Mouse (Mus musculus): Measurements from ENCODE around the gene Slc9a9.

Gene Slc9a9

DNA sequence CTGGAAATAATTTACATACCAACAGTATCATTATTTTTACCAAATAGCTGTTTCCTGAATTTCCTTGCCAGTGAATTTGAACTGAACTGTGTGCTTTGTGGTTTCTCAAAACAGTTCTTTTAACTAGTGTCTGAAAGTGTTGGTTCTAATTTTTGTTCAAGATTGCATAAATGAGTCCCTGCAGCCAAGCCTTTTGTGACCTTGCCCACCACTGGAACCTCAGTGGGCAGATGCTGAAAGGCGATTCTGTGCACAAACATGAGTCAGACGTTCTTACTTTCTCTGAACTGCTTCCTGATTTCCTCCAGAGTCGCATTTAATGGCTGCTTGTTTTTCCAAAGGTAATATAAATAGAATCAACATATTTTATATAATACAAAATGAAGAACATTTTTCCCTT lies 281.0 kb downstream of the Slc9a9 start:
- DNase-seq (ENCODE audit: low read depth): peak; percentile 97

GRCm38 (mm10) chr9:94955645-94956044 lies 285.9 kb downstream of the Slc9a9 start:
- DNase-seq (ENCODE audit: low read depth): peak; percentile 11

DNA sequence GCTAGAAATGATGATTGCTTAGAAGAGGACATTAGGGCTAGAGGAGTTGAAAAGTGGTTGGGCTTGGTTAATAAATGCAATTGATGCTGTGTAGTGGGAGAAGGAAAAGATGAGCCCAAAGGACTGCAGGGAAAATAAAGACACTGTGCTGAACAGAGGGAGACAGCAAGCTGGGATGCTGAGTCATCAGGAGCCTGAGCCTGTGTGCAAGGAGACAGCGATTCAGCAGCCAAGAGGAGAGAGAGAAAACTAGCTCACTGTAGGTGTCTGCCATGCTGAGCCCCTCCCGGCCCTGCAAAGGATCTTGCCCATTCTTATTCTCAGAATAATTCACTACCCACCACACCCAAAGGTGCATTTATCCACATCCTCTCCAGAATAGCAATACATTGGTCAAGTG lies 288.7 kb downstream of the Slc9a9 start:
- DNase-seq (ENCODE audit: low read depth): no peak

GRCm38 (mm10) chr9:94968596-94969120 lies 298.9 kb downstream of the Slc9a9 start:
- no peak for DNase-seq (ENCODE audit: low read depth)

DNA sequence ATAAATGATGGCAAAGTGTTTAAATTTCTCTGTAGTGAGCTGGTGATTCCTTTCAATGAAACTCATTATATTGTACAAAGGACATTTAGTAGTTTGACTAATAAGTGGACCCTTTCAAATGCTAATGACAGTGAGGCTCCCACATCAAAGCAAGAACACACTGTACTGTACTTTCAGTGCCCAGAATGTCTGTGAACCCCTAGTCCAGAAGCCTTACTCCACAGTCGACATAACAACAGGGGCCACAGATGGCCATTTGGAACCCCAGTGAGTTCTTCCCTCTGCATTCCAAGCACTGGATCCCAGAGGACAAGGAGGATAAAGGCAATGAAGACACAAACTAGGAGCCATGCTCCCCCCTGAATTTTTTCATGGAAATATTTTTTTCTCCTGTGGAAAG lies 299.4 kb downstream of the Slc9a9 start:
- no peak for DNase-seq (ENCODE audit: low read depth)

DNA sequence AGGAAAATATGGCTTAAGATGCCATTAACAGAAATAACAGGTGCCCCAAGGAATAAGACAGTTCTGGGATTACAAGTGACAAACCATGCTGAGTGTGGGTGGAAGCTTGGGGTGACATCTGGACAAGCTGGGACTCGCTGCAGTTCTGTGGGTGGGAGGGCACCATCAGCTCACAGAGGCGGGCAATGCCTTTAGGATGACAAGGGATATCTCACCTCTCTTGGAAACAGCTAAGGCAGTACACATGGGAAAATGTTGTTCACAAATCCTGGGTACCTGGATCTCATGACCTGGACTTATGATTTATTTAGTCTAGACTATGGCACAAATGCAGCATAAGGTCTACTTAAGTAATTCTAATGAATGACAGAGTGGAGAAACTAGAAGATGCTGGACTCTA lies 302.3 kb downstream of the Slc9a9 start:
- no peak for DNase-seq (ENCODE audit: low read depth)

DNA sequence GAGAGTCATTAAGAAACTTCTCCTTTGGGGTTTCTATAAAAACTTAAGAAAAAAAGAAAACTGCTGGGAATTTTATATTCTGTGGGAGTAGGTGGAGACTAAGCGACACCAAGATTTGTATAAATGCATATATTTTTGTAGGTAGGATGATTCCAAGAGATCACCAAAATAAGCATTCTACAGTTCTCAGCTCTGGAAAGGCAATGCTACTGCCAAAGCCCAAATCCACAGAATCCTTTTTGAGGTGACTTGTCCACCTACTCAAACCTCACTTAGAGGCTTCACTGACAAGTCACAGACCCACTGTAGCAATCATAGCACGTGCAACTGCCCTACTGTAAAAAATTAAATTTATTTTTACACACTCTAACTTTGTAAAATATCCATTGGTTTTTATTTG lies 303.0 kb downstream of the Slc9a9 start:
- DNase-seq (ENCODE audit: low read depth): no peak

DNA sequence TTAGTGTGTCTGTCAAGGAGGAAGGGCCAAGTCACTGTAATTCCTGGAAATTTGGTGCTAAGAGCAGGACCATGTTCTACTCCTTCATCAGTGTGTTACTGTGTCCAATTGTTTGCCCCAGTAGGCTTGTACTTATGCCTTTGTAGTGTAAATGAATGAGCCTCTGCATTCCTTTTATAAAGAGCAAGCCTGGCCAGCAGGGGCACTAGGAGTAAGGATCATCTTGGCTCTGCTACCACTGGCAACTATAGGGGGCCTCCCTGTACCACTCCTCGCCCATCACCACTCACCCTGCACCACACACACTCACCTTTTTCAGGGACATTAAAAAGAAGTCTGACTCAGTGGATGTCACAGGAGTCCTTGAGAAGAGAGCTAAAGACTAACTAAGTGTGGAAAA lies 306.5 kb downstream of the Slc9a9 start:
- DNase-seq (ENCODE audit: low read depth): no peak

- peak; percentile 90 for DNase-seq (ENCODE audit: low read depth)
Observed at GRCm38 (mm10) chr9:94993575-94993974, 323.9 kb downstream of the Slc9a9 start.

GRCm38 (mm10) chr9:95020136-95020706 lies 350.5 kb downstream of the Slc9a9 start:
- DNase-seq (ENCODE audit: low read depth): no peak

GRCm38 (mm10) chr9:95034140-95034970 lies 364.6 kb downstream of the Slc9a9 start:
- DNase-seq (ENCODE audit: low read depth): no peak

- DNase-seq (ENCODE audit: low read depth): no peak
Observed at GRCm38 (mm10) chr9:95036209-95036608, 366.5 kb downstream of the Slc9a9 start.

DNA sequence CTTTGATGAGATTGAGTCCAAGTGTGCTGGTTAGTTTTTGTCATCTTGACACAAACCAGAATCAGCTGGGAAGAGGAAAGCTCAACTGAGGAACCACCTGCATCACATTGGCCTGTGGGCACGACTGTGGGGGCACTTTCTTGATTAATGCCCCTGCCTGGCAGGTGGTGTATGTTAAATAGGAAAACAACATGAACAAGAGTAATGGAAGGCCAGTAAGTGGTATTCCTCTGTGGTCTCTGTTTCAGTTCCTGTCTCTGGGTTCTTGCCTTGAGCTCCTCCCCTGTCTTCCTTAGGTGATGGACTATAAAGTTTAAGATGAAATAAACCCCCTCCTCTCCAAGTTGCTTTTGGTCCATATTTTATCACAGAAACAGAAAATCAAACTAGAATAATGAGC lies 372.7 kb downstream of the Slc9a9 start:
- DNase-seq (ENCODE audit: low read depth): no peak

GRCm38 (mm10) chr9:95052160-95052559 lies 382.5 kb downstream of the Slc9a9 start:
- no peak for DNase-seq (ENCODE audit: low read depth)

DNA sequence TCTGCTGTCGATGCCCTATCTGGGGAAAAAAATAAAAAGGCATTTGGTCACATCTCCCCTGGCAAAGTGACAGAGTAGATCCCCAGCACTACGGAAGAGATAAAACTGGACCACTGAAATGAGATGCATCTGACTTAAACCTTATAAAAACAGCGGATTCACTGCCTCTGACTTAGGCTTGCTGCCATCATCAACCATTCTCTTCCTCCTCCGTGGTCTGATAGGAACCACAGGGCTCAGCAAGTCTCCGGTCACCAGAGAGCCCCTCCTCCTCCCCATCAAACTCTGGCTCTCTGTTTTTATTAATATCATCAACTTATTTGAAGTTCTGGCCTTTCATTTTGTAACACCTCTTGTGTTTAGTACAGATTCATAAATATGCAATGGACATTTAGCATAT lies 383.5 kb downstream of the Slc9a9 start:
- peak; percentile 84 for DNase-seq (ENCODE audit: low read depth)

DNA sequence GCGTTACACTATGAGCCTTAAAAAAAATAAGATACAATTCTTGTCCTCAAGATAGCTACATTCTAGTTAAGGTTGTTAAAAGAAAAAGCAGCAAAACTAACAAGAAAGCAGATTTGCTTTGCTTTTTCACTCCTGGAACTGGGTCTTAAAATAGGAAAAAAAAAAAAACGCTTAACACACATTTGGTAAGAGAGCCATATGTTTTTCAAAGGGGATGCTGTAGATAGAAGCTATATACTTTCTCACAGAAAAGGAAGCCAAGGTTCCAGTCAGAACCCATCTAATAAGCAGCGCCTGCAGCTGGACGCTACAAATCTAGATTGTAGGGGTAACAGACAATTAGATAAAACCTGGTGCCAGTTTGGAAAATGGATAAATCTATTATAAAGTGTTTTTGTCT lies 386.1 kb downstream of the Slc9a9 start:
- no peak for DNase-seq (ENCODE audit: low read depth)

DNA sequence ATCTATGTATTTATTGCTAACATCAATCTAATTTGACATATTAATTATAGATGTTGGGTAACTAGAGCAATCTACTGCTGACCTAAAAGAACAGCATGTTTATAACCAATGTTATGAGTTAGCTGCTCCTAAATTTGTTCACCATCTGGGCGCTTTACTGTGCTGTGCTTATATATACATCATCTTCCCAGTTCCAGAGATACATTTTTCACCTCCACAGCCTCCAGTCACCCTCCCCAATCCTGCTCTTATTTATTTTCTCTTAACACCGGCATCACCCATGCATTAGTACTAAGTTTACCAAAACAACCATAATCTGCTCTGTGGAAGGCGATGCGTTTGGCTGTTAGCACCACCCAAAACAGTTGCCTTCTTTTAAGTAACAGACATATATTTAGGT lies 391.0 kb downstream of the Slc9a9 start:
- no peak for DNase-seq (ENCODE audit: low read depth)

GRCm38 (mm10) chr9:95067037-95067436 lies 397.3 kb downstream of the Slc9a9 start:
- no peak for DNase-seq (ENCODE audit: low read depth)

DNA sequence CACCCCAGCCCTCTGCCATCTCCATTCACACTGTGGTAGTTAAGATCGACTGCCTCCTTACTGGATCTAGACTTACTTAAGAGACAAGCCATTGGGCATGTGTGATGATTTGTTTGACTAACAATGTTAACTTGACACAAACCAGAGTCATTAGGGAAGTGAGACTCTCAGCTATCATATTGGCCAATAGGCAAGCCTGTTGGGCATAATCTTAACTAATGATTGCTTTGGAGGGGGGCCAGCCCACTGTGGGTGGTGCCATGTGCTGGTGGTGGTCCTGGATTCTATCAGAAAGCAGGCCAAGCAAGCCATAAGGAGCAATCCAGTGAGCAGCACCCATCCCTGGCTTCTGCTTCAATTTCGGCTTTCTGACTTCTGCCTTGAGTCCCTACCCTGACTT lies 398.8 kb downstream of the Slc9a9 start:
- DNase-seq (ENCODE audit: low read depth): no peak

GRCm38 (mm10) chr9:95070832-95071519 lies 401.3 kb downstream of the Slc9a9 start:
- DNase-seq (ENCODE audit: low read depth): no peak

DNA sequence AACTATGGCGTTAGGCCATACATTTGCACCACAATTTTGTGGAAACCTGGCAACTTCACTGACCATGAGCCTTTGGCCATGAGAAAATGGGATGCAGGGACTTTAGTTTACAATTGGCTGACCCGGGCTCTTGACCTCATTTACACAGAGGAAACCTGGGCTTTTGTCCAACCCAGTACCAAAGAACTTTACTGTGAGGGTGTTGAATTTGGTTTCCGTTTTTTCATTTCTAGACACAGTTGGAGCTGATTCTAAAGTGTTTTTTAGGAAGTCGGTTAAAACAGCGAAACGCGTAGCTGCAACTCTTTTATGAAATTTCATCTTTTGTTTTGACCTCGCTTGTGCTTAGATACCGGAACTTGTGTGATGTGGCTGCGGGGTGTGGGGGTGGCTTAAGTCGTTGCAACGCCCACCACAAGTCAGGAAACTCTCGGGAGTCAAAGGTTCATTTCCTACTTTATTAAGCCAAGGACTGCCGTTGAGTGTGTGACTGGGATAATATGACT lies 402.8 kb downstream of the Slc9a9 start:
- DNase-seq (ENCODE audit: low read depth): peak; percentile 44

GRCm38 (mm10) chr9:95073691-95074090 lies 404.0 kb downstream of the Slc9a9 start:
- no peak for DNase-seq (ENCODE audit: low read depth)

- no peak for DNase-seq (ENCODE audit: low read depth)
Observed at GRCm38 (mm10) chr9:95075856-95076255, 406.1 kb downstream of the Slc9a9 start.
